Mouse (Mus musculus) left cerebral cortex, adult 8-10 months (tissue): ENCODE data around the gene Map6. TPM values are rescaled to one million over a fixed set of nuclear protein-coding genes. Genes with fewer than 3 reads are reported as not detected.

Experiments
- DNase-seq, 2 experiments: peaks; one replicate each; pipeline ENCODE4 v3.0.0; 2022; ENCODE audit warnings: low spot score in 2 of 2
- total RNA-seq, 4 experiments: library from RNA; stranded (reverse); gene quantifications; 2 replicates each; pipeline ENCODE4 v1.2.4; 2022

The Map6 gene
- total RNA-seq: 100 to 1,000 TPM; 123 to 146 (median 132) TPM

DNA sequence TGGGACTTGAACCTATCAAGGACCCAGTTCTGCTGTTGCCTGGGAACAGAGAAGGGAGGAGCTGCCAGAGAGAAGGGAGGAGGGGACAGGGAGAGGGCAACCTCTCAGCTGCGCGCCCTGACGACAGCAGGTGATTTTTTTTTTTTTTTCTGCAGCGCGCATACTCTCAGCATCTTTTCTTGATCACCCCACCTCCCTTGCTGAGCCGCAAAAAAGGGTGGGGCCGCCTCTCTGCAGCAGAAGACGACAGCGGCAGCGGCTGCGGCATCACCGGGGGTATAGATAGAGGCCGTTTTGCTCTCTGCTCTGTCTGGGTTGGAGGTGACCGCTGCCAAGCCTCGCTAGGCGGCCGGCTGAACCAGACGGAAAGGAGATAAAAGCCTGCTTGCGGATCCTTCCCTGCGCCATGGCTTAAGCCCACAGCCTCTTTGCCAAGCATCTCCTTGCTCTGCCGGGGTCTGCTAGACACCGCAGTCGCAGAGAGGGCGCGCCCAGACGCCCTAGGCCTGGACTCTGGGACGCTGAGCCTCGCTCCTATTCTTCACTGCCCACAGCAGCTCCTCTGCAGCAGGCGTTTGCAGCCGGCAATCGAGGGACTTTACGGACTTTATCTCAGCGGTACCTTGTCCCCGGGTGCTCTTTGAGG lies at the start of gene Map6:
Gene Map6 (plus strand): TSS at position 197 of the 646 bp plus-strand sequence.
- peak; percentile 70 to 83 for DNase-seq

DNA sequence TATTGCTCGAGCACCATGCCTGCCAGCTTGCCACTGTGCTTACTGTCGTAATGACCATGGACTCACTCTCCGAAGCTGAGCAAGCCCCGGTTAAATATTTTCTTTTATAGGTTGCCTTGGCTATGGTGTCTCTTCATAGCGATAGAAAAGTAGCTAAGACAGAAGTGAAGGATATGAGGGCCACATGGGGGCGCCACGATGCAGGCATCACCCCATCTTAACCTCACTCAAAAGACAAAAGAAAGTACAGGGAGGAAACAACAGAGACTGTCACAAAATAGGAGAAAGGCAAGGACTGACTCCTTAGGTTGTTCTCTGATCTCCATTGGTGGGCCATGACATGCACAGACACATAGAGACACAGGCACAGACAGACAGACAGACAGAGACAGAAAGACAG lies 43.0 kb upstream of the Map6 start:
- DNase-seq: no peak

DNA sequence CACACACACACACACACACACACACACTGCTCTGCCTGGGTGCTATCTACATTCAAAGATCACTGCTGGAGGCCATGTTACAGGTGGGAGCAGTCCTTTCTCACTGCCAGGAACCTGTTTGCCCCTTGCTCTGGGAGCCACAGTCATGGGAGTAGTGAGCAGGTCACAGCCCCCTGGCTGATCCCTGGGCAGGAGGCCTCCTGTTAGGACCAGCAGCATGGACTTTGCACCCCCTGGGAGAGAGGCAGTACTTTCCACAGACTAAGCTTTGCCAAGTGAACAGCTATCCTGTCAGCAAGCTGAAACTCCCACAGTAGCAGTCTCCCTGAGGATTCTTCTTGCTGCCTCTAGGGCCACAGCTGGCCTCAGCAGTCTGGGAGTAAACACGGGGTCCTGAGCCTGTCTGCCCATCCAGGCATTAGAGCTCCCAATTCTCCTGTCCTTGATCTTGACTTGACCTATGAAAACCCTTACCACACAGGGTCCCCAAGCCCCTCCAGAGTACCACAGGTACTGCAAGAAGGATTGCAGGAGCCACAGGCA lies 42.5 kb upstream of the Map6 start:
- no peak for DNase-seq

DNA sequence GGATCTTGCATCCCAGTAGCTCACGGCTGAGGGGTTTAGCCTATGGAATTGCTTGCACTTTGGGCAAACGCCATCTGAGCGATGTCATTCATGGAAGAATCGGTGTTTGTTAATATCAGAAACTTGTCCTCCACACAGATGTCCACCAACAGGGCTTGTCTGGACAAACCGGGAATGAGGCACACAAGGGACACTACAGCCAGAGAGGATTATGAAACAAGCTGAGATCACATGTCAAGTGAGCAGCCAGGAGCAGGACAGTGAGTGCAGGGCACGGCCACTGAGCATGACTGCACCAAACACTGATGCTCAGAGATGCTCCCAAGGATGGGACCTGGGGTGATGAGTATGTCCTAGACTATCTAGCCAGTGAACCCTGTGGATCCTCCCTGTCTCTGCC lies 41.8 kb upstream of the Map6 start:
- no peak for DNase-seq

DNA sequence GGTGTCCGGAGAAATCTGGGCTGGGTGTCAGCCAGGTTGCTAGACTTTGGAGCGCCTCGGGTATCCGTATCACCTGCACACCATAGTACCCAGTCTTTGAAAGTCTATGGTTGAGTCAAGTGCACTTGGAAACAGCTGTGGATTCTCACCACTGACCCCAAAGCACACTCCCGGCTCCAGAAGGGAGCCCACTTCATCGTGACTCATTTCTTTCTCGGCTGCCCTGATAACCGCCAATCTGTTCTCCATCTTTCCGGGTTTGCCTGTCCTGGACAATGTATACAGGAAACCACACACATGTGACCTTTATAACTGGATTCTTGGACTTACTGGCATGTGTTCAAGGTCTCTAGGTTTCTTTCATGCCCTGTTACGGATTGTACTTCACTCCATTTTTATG lies 40.6 kb upstream of the Map6 start:
- no peak for DNase-seq

DNA sequence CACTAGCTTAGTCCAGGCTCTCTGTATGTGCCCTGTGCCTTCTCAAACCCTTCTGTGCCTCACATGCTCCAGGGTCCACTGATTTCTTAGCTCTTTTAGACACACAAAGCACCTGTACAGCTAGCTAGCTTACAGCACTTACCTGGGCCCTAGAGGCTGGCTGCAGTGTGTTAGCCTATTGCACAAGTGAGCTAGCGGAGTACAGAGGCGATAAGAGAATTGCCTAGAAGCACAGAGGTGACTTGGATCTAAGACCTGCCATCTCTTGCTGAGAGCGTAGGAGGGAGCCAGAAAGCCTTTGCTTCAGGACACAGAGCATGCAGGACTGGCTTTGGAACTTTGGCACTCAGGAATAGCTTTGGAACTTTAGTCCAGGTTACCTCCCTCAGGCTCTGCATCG lies 40.0 kb upstream of the Map6 start:
- no peak for DNase-seq

DNA sequence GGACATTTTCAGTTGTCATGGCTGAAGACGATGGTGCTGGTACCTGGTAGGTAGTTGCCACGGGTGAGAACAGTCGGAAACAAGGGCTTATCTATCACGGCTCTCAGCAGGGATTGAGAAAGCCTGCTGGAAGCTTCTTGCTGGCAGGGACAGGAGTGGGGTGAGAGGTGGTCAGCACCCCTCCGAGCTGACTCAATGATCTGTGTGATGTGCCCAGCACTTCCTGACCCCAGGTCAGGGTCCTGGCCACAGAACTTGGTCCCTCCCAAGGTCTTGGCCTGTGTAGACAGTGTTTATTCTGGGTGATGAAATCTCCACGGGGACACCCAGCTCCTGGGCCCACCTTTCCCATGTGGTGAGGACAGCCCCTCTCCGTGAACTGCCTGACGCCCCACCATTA lies 38.4 kb upstream of the Map6 start:
- DNase-seq: no peak

DNA sequence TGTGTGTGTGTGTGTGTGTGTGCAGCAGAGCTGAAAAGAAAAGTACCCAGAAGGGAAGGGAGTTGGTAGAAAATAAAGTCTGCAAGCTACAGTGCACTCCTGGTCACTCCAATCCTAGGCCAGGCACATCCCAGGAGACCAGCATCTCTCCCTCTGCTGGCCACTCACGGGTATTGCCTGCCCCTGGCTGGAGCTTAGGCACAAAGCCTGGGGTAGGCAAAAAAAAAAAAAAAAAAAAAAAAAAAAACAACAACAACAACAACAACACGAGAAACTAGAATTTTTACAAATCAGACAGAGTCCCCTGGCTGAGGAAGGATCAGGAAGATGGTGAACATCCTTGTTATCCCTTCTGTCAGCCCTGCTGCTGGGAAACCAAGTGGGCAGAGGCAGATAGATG lies 37.8 kb upstream of the Map6 start:
- no peak for DNase-seq

DNA sequence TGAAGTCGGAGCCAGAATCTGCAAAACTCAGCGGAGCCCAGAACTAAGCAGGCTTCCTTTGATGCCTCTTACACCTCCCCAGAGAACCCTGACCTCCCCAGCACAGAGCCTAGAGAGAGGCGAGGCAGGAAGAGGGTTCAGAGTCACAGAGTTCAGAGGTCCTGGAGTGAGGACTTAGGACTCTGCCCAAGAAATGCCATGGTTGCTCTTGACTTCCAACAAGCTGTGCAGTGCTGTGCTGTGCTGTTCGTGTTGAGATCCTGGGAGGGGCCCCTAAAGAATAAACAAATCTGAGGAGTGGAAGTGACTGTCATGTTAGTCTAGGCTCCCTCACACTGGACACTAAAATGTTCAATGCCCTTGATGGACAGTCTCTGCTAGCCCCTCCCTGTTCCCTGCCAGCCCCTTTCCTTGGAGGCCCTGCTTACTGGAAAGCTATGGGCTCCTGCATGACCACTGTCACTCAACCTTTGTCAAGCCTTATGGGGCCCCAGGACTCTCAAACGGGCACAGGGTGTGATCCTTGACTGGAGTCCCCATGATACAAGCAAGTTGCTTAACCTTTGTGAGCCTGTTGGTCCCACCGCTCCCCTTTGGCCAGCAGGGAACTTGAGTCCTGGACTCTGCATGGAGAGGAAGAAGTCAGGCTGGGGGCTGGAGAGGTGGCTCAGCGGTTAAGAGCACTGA lies 37.0 kb upstream of the Map6 start:
- no peak for DNase-seq

DNA sequence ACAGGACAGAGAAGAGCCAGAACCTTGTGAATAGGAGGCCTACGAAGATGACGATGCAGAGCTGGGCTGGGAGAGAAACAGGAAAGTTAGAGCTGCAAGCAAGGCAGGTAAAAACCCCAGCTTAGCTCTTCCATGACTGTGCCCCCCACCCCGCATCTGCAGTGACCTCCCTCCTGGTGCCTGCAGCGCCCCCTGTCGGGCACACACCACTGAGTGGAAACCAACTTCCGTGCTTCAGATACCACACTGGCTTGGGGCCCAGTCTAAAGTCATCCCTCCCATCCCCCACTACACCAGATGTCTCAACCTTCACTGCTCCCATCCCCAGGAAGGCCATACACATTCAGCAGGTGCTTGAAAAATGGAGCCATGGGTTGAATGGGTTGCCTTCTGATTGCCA lies 34.7 kb upstream of the Map6 start:
- DNase-seq: no peak

DNA sequence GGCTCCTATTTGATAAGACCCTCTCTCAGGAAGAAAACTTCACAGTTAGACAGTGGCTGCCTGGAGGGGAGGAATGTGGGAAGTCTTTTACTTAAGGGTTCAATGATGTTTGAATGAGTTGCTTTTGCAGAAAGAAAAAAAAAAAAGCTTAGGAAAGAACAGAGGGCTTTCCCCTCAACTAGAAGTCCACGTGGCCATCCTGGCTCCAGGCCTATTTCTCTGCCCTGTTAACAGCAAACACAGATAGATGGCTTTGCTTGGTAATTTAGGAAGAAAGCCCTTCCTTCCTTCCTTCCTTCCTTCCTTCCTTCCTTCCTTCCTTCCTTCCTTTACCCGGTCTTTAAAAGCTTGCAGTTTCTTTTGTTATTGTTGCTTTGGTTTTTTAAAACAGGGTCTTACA lies 32.3 kb upstream of the Map6 start:
- DNase-seq: no peak

DNA sequence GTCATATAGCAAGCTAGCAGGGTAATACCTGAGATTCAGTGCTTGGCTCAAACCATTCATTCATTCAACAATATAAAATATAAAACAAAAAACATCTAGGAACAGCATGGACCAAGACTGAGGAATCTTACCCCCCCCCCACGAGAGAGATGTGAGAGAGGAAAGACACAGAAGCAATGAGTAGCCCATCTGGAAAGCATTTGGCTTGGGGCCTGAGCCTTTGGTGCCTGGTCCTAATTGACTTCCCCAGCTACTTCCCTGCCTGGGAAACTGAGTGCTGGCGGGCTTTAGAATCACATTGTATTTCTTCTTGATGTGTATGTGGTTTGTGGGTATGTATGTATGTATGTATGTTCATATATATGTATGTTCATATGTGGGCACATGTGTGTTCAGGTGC lies 31.6 kb upstream of the Map6 start:
- no peak for DNase-seq

DNA sequence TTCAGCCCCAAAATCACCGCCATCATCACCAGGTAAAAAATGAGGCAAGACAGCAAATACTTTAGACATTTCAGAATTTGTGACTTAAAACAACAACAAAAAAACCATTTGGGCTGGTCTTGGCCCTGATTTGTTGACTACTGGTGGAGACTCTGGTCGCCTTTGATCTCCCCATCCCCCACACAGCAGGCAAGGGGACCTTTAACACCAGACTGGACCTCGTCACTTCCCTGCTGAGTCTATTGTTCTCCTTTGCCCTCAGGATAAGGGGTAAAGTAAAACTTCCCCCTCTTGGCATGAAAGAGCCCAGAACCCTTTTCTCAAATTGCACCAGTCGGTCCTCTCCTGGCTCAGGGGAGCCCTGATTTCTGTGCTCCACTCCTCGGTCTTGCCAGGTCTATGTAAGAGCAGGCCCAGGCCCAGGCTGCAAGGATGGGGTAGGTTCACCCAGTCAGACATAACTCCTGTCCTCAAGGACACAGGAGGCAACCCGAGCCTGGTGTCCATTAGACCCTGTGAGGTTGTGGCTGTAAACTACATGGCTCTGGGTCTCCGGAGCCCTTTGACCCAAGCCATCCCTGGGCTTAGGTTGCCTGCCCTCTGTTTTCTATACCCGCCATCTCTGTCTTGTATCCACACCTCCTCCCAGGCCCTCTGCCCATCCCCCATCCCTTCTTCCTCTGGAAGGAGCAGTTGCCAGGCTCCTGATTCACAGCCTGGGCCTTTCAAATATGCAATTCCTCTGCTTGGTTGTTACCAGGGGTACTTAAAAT lies 30.2 kb upstream of the Map6 start:
- DNase-seq: no peak

DNA sequence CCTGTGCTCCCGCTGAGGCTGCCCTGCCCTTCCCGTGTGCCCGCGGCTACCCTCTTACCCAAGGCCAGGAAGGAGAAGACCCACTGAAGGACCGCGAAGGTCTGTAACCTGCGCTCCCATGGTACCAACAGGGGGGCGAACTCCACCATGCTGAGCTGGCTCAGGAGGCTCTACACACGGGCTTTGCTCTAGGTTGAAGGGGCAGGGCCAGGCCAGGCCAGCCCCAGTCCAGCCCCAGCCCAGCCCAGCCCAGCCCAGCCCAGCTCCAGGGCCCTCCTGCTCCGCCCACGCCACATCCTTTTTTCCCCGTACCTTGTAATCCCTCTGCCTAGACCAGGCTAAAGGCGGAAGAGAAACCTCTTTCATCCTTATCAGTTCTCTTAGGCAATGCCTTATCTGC lies 28.8 kb upstream of the Map6 start, which contains the start of gene Mogat2:
Gene Mogat2 (minus strand): TSS at position 203 of the 400 bp plus-strand sequence.
- no peak for DNase-seq

DNA sequence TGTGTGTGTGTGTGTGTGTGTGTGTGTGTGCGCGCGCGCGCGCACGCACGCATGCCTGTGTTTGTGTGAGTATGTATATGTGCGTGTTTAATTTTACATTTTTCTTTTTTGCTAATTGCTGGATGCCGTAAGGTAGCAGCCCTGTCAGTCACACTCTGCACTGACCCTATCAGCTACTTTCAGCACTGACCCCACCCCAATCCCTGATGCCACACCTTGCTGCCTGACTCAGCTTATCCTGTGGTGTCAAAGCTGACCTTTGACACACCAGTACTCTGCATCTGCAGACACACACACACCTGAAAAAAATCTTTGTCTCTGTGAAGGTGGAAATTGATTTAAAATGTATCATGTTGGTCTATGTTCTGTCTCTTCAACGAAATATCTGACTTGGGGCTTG lies 25.1 kb upstream of the Map6 start:
- DNase-seq: no peak

DNA sequence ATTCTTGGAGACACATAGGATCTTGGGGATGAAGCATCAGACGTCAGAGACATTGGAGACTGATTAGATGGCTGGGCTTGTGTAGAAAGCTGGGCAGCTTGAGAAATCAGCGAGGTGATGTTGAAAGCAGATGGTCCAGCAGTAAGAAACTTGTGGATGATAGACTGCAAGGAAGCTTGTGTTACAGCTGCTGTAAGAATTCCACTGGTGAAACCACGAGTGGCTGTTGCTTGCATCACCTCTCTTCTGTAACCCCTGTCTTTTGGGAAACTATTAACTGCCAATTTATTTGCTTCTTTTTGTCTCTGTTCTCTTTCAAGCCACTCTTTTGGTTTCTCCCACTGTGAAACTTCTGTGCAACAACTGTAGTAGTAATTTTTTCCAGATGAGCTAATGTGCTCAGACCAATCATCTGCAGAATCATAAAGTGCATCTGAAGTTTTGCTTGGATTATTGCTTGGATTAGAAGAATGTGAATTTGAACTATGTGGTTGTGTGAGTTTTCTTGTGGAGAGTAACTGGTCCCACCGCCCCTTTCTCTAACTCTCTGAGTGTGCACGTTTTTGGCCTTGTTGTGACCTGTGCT lies 19.0 kb upstream of the Map6 start:
- DNase-seq: no peak

DNA sequence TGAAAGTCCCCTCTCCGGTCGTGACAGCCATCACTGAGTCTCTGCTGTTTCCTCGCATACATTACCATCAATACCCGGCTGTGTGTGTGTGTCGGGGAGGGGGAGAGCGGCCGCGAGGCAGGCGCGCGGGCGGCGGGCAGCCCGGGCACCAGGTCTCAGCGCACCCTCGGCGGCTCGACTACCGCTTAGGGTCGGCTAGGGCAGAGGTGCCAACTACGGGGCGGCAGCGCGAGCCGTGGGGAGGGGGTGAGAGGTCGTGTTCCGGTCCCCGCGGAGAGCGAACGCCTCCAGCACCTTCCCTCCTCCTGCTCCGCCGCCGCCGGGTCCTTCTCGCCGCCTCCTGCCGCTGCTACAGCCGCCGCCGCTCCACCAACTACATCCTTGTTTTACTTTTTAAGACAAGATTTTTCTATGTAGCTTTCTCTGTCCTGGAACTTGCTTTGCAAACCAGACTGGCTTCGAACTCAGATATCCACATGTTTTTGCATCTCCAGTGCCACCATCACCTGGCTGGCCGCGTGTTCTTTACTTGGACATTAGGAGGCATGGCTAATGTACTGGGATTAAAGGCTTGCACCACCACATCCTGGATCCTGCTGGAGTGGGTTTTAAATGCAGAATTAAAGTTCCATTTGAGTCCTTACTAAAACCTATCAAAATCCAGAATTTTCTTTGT lies 18.2 kb upstream of the Map6 start:
- DNase-seq: no peak

DNA sequence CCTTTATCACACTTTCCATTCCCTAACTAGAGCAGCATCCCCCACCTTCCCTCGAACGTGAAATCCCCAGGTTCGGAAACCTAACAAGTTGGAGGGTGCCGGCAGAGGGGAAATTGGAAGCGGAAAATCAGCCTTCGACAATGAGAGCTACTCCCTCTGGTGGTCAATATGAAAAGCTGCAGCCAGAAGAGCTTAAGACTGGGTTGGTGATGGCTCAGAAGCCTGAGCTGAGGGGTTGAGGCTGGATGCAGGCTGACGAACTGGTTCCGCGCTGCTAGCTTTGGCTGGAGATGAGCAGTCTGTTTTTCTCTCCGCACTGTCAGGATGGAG lies 17.7 kb upstream of the Map6 start:
- no peak for DNase-seq

DNA sequence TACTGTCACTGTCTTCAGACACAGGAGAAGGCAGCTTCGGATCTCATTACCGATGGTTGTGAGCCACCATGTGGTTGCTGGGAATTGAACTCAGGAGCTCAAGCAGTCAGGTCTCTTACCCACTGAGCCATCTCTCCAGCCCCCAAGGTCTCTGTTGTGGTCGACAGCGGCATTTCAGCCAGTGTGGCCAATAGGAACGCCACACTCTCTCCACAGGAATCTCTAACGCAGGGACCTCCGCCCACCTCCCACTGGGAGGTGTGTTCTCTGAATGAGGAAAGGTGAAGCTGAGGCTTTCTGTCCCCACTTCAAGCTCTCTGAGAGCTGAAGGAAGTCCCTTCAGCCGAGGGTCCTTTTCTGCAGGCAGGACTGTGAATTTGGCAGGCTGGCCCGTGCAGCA lies 16.9 kb upstream of the Map6 start:
- DNase-seq: no peak

DNA sequence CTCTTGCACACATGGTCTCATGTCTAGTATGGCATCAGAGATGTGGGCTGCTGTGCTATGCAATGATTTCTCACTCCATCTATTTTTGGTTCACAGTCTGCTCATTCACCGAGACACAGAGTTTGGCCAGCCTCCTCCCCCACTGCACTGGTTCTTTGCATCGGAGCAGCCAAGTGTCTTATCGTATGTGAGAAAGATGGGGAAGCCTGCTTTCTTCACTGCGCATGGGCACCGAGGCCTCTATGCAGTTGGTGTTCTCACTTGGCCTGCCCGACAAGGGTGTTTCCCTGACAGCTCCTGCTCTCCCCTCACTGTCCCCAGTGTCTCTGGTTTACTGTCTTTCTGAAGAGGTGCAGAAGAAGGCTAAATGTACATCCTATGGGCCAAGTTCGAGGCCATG lies 12.2 kb upstream of the Map6 start:
- peak in 1 of 2 experiments; percentile 84 for DNase-seq

DNA sequence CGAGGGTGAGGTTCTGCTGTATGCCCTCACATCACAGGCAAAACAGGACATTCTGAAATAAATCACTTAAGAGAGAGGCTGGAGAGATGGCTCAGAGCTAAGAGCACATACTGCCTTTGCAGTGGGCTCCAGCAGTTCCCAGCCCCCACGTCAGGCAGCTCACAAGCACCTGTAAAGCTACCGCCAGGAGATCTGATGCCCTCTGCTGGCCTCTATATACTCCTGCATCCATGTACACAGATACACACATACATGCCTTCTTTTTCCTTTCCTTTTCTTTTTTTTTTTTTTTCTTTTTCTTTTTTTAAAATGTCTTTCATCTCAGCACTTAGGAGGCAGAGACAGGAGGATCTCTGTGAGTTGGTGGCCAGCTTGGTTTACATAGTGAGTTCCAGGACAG lies 5.3 kb upstream of the Map6 start:
- no peak for DNase-seq

DNA sequence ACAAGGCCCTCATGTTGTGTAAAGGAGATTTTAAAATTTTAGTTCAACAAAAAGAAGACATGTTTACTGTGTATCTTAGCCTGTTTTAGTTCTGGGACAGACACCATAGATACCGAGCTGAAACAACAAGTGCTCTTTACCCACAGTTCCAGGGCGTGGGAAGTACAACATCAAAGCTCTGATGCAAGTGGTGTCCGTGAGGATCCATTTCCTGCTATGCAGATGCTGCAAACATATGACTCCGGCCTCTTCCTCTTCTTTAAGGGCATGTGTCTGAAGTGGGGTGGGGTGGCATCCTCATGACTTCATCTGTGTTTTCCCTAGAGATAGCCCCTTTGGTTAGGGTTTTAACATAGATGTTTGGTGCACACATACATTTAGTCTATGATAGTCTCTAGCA lies 3.7 kb upstream of the Map6 start:
- DNase-seq: no peak
